Mouse (Mus musculus) lung, adult 2 months (tissue): Measurements from ENCODE around the gene Ubn2.

Experiments
- CTCF ChIP-seq: fragments of 200-500 bp; IDR thresholded peaks from 2 replicates; pipeline ENCODE4 v1.5.1; 2011; ENCODE audit warnings: mild to moderate bottlenecking, low read length, control low read depth; ENCODE audit not compliant: insufficient read depth
- POLR2A ChIP-seq: fragments of 200-500 bp; IDR thresholded peaks from 2 replicates; pipeline ENCODE4 v1.6.1; 2011; ENCODE audit warnings: low read depth, mild to moderate bottlenecking, control low read depth, low read length, borderline replicate concordance; ENCODE audit errors: extremely low read depth

- TF ChIP-seq CTCF (no peak), POLR2A (peak; percentile 94)
Measured at GRCm38 (mm10) chr6:38551062-38551988, 117.6 kb downstream of the Ubn2 start, which contains the start of gene Luc7l2.
